Mouse (Mus musculus) retina, adult 2 months (tissue): ENCODE measurements around the gene Idua.
A peak's percentile ranks its signal among the peaks of the same experiment; 100 is the strongest.

Source experiments
- DNase-seq: peaks from one replicate; pipeline ENCODE4 v3.0.0-alpha.2; 2012; ENCODE audit warnings: low read depth, low spot score

The Idua gene

GRCm38 (mm10) chr5:108654444-108654990 is 5.6 kb upstream of the Idua start:
- DNase-seq = no peak

GRCm38 (mm10) chr5:108655381-108655780 is 4.8 kb upstream of the Idua start:
- no peak for DNase-seq

- DNase-seq = no peak
These were observed 4.1 kb upstream of the Idua start for GRCm38 (mm10) chr5:108655891-108656650.

GRCm38 (mm10) chr5:108657406-108657805 is 2.7 kb upstream of the Idua start:
- DNase-seq = no peak

GRCm38 (mm10) chr5:108658611-108659010 is 1.5 kb upstream of the Idua start:
- DNase-seq = no peak

GRCm38 (mm10) chr5:108660632-108661268 is 619 bp downstream of the Idua start:
- no peak for DNase-seq

- DNase-seq = no peak
These were observed 2.6 kb downstream of the Idua start for GRCm38 (mm10) chr5:108662772-108663171.

- peak; percentile 57 for DNase-seq
These were observed 4.9 kb downstream of the Idua start for GRCm38 (mm10) chr5:108665066-108665465.

- DNase-seq = no peak
These were observed 7.2 kb downstream of the Idua start for GRCm38 (mm10) chr5:108667370-108667769.

GRCm38 (mm10) chr5:108668387-108668932 is 8.3 kb downstream of the Idua start:
- DNase-seq = no peak

GRCm38 (mm10) chr5:108668977-108669936 is 9.1 kb downstream of the Idua start, which contains the start of gene Dgkq:
TSS of gene Dgkq (minus strand) at chr5:108669672.
- DNase-seq = no peak

- DNase-seq = no peak
These were observed 9.9 kb downstream of the Idua start for GRCm38 (mm10) chr5:108669986-108670385.

- DNase-seq = no peak
These were observed 10.7 kb downstream of the Idua start for GRCm38 (mm10) chr5:108670785-108671184.

- DNase-seq = no peak
These were observed 11.6 kb downstream of the Idua start for GRCm38 (mm10) chr5:108671757-108672156.

- no peak for DNase-seq
These were observed 14.5 kb downstream of the Idua start for GRCm38 (mm10) chr5:108674624-108675023.

- no peak for DNase-seq
These were observed 15.2 kb downstream of the Idua start, which contains the start of gene Slc26a1 for GRCm38 (mm10) chr5:108675251-108675816. TSS of gene Slc26a1 (minus strand) at chr5:108675569.

GRCm38 (mm10) chr5:108676772-108677498 is 16.8 kb downstream of the Idua start:
- DNase-seq = no peak

- DNase-seq = no peak
These were observed 17.6 kb downstream of the Idua start for GRCm38 (mm10) chr5:108677605-108678295.

GRCm38 (mm10) chr5:108678296-108678854 is 18.2 kb downstream of the Idua start:
- no peak for DNase-seq
